Mouse (Mus musculus) heart, embryonic 14.5 days (tissue): Measurements from ENCODE around the gene Ptgs1. TPM values are rescaled to one million over a fixed set of nuclear protein-coding genes. Genes with fewer than 3 reads are reported as not detected.

ENCODE experiments used
- ATAC-seq: fragments of 200-750 bp; cut with Nextera tagmentation; 2 replicates; pipeline ENCODE4 v1.8.0; 2017; ENCODE audit warnings: low read depth, moderate TSS enrichment; ENCODE audit not compliant: insufficient number of reproducible peaks, insufficient read depth, low FRiP score
- H3K27ac ChIP-seq, 2 experiments: fragments of 200-500 bp in 1 of 2; fragments of 300-500 bp in 1 of 2; sonication (generic) in 1 of 2; replicated peaks in 1 of 2; 2 replicates each; pipeline ENCODE4 v1.5.1; 2012 to 2014; ENCODE audit warnings: low read depth in 2 of 2, low read length in 2 of 2, control low read depth in 1 of 2, mild to moderate bottlenecking in 1 of 2, mixed read lengths in 1 of 2; ENCODE audit not compliant: control insufficient read depth in 1 of 2, insufficient read depth in 1 of 2
- H3K27me3 ChIP-seq: fragments of 300-500 bp; sonication (generic); 2 replicates; pipeline ENCODE4 v1.6.1; 2014; ENCODE audit warnings: mild to moderate bottlenecking, low read length, control low read depth; ENCODE audit not compliant: control insufficient read depth, insufficient read depth
- H3K36me3 ChIP-seq: fragments of 300-500 bp; sonication (generic); 2 replicates; pipeline ENCODE4 v1.6.1; 2014; ENCODE audit warnings: mild to moderate bottlenecking, control low read depth, low read length, mixed read lengths; ENCODE audit not compliant: control insufficient read depth, insufficient read depth
- H3K4me1 ChIP-seq, 2 experiments: fragments of 200-500 bp in 1 of 2; fragments of 300-500 bp in 1 of 2; sonication (generic) in 1 of 2; 2 replicates each; pipeline ENCODE4 v1.6.1; 2012 to 2014; ENCODE audit warnings: low read length in 2 of 2, control low read depth in 1 of 2, mixed read lengths in 1 of 2; ENCODE audit not compliant: control insufficient read depth in 2 of 2, insufficient read depth in 2 of 2
- H3K4me2 ChIP-seq: fragments of 300-500 bp; sonication (generic); 2 replicates; pipeline ENCODE4 v1.6.1; 2014; ENCODE audit warnings: mild to moderate bottlenecking, low read length
- H3K4me3 ChIP-seq, 2 experiments: fragments of 200-500 bp in 1 of 2; fragments of 300-500 bp in 1 of 2; sonication (generic) in 1 of 2; 2 replicates each; pipeline ENCODE4 v1.5.1; 2012 to 2014; ENCODE audit warnings: low read length in 2 of 2, mild to moderate bottlenecking in 2 of 2, control low read depth in 1 of 2, low read depth in 1 of 2, moderate library complexity in 1 of 2; ENCODE audit not compliant: control insufficient read depth in 1 of 2, insufficient read depth in 1 of 2
- H3K9ac ChIP-seq: fragments of 300-500 bp; sonication (generic); 2 replicates; pipeline ENCODE4 v1.6.1; 2014; ENCODE audit warnings: mild to moderate bottlenecking, low read length
- H3K9me3 ChIP-seq: fragments of 300-500 bp; sonication (generic); 2 replicates; pipeline ENCODE4 v1.6.1; 2016; ENCODE audit warnings: low read length, control low read depth; ENCODE audit not compliant: control insufficient read depth
- WGBS: fragments of 180-500 bp; shearing (Covaris S2); extraction: QIAGEN DNeasy Blood & Tissue Kit; methylation state at CpG from one replicate; pipeline ENCODE4 v1.1.7; 2014; 5-methylcytosine and 5-hydroxymethylcytosine counted together
- polyA plus RNA-seq: library from polyadenylated mRNA; unstranded; fragments of >200 nt; fragmentation: Nextera tagmentation; extraction: Ambion mirVana; gene quantifications from 2 replicates; pipeline ENCODE4 v1.2.1, GENCODE M21; 2014

Ptgs1 gene
- polyA plus RNA-seq, 1 experiment from 2014 or later = 31.0 TPM

DNA sequence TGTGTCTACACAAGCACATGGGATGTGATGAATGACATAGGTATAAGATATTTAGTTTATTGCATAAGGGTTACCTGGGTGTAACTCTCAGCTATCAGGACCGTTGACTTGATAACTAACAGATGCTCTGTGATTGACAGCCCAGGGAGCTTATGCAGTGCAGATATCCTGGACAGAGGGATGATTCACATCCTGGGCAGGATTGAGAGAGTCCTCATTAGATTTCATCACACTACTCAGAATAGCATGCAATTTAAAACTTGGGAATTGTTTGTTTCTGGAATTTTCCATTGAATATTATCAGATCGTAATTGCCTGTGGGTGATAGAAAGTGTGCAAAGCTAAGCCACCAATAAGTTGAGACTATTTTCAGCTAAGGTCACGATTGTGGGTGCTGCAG lies 17.7 kb downstream of the Ptgs1 start:
- H3K4me2 ChIP-seq = no peak overlapping the region
- no peak for ATAC-seq
- H3K4me1 ChIP-seq = peaks cover 0 to 5% of the 10 kb centered on the region in 2 experiments; a peak in 2 of 4 replicates
- H3K27me3 ChIP-seq = no peaks in the 10 kb centered on the region
- H3K4me3 ChIP-seq = no peak overlapping the region
- no peaks in the 10 kb centered on the region for H3K9me3 ChIP-seq
- H3K36me3 ChIP-seq = peaks cover 11% of the 10 kb centered on the region
- no peak overlapping the region for H3K9ac ChIP-seq
- WGBS = 55% methylated on average over 3 of the region's 3 CpGs
- H3K27ac ChIP-seq = no peak overlapping the region

DNA sequence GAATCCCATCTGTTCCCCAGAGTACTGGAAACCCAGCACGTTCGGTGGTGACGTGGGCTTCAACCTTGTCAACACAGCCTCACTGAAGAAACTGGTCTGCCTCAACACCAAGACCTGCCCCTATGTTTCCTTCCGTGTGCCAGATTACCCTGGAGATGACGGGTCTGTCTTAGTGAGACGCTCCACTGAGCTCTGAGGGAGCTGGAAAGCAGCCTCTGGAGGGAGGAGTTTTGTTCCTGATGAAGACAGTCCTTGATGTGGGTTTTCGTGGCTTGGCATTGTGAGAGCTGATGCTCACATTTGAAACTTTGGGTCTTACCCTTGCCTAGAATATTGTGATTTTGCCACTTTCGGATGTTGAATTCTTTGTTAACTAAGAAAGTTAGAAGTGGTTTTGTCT lies 20.9 kb downstream of the Ptgs1 start:
- Histone ChIP-seq H3K27me3 (no peaks in the 10 kb centered on the region), H3K36me3 (no peaks in the 10 kb centered on the region), H3K4me2 (no peak overlapping the region), H3K27ac (no peak overlapping the region), H3K9ac (no peak overlapping the region), H3K4me1 (peaks cover 0 to 5% of the 10 kb centered on the region in 2 experiments; a peak in 2 of 4 replicates), H3K9me3 (no peaks in the 10 kb centered on the region), H3K4me3 (no peak overlapping the region)
- ATAC-seq = no peak
- WGBS = 46% methylated on average over 8 of the region's 8 CpGs

- Histone ChIP-seq H3K4me1 (peaks cover 0 to 5% of the 10 kb centered on the region in 2 experiments; a peak in 2 of 4 replicates), H3K9me3 (no peaks in the 10 kb centered on the region), H3K27ac (no peak overlapping the region), H3K9ac (no peak overlapping the region), H3K36me3 (no peaks in the 10 kb centered on the region), H3K27me3 (no peaks in the 10 kb centered on the region), H3K4me3 (no peak overlapping the region), H3K4me2 (no peak overlapping the region)
- WGBS = 77% methylated on average over 4 of the region's 4 CpGs
- no peak for ATAC-seq
Measured at GRCm38 (mm10) chr2:36252505-36252904, 22.3 kb downstream of the Ptgs1 start.

- Histone ChIP-seq H3K27ac (no peak overlapping the region), H3K4me1 (peaks cover 0 to 5% of the 10 kb centered on the region in 2 experiments; a peak in 2 of 4 replicates), H3K9ac (no peak overlapping the region), H3K27me3 (no peaks in the 10 kb centered on the region), H3K4me3 (no peak overlapping the region), H3K9me3 (no peaks in the 10 kb centered on the region), H3K4me2 (no peak overlapping the region), H3K36me3 (no peaks in the 10 kb centered on the region)
- ATAC-seq = no peak
- 67% methylated on average over 2 of the region's 2 CpGs for WGBS
Measured at GRCm38 (mm10) chr2:36254445-36254844, 24.2 kb downstream of the Ptgs1 start.

DNA sequence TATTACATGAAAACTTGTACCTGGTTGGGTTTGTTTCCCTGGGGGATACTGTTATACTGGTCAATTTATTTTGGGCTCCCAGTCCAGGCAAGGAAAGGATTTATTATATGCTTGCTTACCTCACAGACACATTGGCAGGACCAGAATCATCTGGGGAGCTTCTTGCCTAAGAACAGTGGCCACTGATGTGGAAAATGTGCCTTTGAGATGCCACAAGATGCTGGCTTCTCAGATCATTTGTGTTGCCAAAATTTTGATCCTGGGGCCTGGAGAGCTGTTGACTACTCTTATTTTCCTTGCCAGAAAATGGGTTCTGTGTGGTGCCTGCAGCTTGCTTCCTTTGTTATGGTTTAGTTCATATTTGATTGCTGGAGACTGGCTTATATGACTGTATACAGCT lies 26.7 kb downstream of the Ptgs1 start:
- H3K9ac ChIP-seq = no peak overlapping the region
- H3K9me3 ChIP-seq = no peaks in the 10 kb centered on the region

DNA sequence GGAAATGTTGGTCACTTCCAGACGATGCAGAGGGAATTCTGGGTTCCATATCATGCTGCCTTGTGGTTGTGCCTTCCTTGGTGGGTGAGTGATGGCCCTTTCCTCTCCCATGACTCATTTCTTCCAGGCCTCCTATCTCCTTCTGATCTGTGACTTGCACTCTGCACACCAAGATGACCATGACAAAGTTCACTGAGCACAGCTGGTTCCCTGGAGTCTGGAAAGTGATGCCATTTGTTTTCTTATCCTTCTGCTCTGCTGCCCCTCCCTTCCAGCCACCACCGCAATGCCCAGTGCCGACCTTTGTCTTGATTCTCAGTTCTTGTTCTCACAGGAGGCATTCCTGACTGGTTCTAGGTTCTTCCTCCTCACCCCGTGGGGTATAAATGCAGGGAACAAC lies 29.2 kb downstream of the Ptgs1 start:
- ATAC-seq = no peak
- no peaks in the 10 kb centered on the region for H3K9me3 ChIP-seq
- H3K4me1 ChIP-seq = no peaks in the 10 kb centered on the region
- H3K36me3 ChIP-seq = no peaks in the 10 kb centered on the region
- WGBS = 52% methylated on average over 4 of the region's 4 CpGs
- H3K4me2 ChIP-seq = no peak overlapping the region
- no peak overlapping the region for H3K27ac ChIP-seq
- H3K9ac ChIP-seq = no peak overlapping the region
- no peak overlapping the region for H3K4me3 ChIP-seq
- H3K27me3 ChIP-seq = no peaks in the 10 kb centered on the region

More for the DNA sequence above, 26.7 kb downstream of the Ptgs1 start:
- no peak overlapping the region for H3K4me3 ChIP-seq
- no peaks in the 10 kb centered on the region for H3K4me1 ChIP-seq
- H3K36me3 ChIP-seq = no peaks in the 10 kb centered on the region
- no peaks in the 10 kb centered on the region for H3K27me3 ChIP-seq
- no peak overlapping the region for H3K27ac ChIP-seq
- ATAC-seq = no peak
- no peak overlapping the region for H3K4me2 ChIP-seq

- H3K9me3 ChIP-seq = no peaks in the 10 kb centered on the region
- 66% methylated on average over 6 of the region's 6 CpGs for WGBS
- ATAC-seq = no peak
- H3K27ac ChIP-seq = no peak overlapping the region
- H3K36me3 ChIP-seq = no peaks in the 10 kb centered on the region
- H3K9ac ChIP-seq = no peak overlapping the region
- H3K27me3 ChIP-seq = no peaks in the 10 kb centered on the region
- no peak overlapping the region for H3K4me2 ChIP-seq
- no peaks in the 10 kb centered on the region for H3K4me1 ChIP-seq
- H3K4me3 ChIP-seq = no peak overlapping the region
Measured at GRCm38 (mm10) chr2:36259798-36260540, 29.7 kb downstream of the Ptgs1 start.

- H3K4me3 ChIP-seq = no peak overlapping the region
- ATAC-seq = no peak
- no peak overlapping the region for H3K4me2 ChIP-seq
- no peaks in the 10 kb centered on the region for H3K36me3 ChIP-seq
- H3K9ac ChIP-seq = no peak overlapping the region
- no peak overlapping the region for H3K27ac ChIP-seq
- H3K9me3 ChIP-seq = no peaks in the 10 kb centered on the region
- no peaks in the 10 kb centered on the region for H3K27me3 ChIP-seq
- no peaks in the 10 kb centered on the region for H3K4me1 ChIP-seq
- WGBS = 70% methylated on average over 4 of the region's 4 CpGs
Measured at GRCm38 (mm10) chr2:36262025-36262424, 31.8 kb downstream of the Ptgs1 start.
